Mouse (Mus musculus) right cerebral cortex, adult 2 months (tissue): ENCODE measurements around the gene Baiap3.

Experiments
- DNase-seq, 2 experiments: peaks; one replicate each; pipeline ENCODE4 v3.0.0; 2021 to 2022; ENCODE audit warnings: low spot score in 2 of 2

The Baiap3 gene

DNA sequence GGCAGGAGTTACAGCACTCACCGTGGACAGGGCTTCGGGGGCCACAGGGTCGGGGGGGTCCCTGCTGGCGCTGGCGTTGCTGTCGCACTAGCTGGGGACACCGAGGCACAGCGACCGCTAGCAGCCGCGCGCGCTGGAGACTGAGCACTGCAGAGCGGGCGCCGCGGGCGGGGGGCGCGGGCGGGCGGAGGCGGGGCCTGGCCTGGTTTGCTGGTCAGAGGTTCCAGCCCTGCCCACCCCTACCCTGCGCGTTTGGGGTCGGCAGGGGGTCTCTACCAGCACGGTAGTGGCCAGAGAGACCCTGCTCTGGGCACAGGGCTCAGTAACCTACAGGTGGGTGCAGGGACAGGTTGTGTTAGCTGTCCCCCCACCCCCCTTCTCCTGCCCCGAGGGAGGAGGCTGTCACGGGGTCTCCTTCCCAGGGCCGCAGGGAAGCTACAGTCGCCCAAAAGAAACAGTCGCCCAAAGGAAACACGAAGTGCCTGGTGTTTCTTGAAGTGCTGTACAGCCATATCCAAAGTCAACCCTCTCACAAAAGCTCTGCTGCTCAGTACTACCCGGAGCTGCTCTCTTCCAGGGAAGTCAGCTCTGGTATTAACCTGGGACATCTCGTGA lies at the start of gene Baiap3:
Gene Baiap3 (minus strand): TSS at position 225 of the 615 bp plus-strand sequence.
- DNase-seq: no peak

DNA sequence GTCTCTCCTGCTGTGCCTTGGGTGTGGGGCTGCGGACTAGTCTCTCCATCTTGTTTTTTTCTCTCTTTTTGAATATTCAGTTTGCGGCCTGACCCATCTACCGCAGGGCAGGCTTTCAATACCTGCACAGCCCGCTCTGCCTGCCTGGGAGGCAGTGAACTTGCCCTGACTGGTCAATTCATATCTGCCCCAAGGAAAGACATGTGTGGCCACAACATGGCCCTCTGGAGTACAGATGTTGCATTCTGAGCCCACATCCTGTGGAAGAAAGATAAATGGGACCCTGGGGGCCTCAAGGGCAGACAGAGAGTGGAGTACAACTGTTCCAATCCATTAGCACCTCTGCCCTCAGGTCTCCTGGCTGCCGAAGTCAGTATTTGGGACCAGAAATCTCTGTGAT lies 41.9 kb upstream of the Baiap3 start, which contains the start of gene Prss34:
Gene Prss34 (plus strand): TSS at position 301 of the 400 bp plus-strand sequence.
- no peak for DNase-seq

DNA sequence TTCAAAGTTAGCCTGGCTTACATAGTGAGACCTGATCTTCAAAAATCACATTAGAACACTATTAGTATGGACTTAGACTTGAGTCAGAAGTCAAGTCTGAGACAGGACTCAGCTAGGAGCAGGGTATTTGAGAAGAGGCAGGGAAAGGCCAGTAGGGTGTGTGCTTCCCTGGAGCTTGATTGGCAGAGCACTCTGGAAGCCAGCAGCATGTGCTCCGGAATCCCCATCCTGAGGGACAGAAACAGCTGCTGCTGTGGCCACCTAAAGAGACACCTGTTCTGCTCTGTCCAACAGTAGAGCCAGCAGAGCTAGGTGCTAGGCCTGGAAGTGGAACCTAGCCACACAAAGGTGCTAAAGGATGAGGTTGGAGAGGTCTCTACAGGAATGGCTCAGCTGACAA lies 37.9 kb upstream of the Baiap3 start:
- no peak for DNase-seq

DNA sequence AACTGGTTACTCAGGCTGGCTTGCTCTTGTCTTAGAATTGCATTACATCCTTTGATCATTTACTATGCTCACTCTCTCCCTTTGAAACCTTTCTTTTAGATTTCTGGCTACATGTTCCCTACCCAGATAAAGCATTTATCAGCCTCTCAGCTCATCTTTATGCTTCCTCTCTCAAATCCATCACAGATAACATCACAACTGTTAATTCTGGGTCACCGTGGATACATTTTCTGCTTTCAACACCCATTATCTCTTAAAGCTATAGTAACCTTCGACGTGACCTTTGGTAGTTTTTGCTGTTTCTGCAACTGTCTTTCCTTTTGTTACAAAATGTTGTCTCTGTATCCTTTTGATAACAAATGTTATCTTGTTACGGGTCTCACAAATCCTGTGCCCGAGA lies 37.3 kb upstream of the Baiap3 start:
- DNase-seq: no peak

DNA sequence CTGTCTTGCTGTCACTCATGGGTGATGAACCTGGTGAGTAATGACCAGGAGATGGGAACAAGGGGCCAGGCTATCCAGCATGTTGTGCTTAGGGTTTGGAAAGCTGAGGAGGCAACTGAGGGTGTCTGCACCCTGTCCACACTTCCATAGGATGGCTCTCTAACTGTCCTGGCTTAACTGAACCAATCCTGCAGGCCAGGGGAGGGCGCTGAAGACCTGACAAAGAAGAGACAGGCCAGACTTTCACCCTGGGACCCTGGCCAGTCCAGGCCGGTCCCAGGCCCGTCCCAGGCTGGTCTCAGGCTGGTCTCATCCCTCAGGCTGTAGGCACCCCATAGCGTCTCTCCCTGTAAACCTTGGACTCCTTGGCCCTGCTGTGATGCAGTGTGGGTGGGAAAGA lies 34.2 kb upstream of the Baiap3 start:
- DNase-seq: no peak

DNA sequence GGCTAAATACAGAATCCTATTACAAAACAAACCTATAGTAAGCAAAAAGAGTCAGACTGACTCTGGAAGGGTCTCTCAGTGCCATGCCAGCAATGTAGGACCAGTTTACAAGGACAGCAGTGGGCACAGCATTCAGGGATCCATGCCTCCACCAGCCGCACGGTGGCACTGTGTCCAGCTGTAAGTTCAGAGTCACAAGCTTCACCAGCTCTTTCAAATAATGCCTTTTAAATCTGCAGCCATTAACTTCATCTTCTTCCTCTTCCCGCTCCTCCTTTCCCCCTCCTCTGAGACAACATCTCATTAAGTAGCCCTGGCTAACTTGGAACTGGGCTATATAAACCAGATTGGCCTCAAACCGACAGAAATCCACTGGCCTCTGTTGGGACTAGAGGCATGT lies 32.7 kb upstream of the Baiap3 start:
- peak; percentile 61 to 68 for DNase-seq

DNA sequence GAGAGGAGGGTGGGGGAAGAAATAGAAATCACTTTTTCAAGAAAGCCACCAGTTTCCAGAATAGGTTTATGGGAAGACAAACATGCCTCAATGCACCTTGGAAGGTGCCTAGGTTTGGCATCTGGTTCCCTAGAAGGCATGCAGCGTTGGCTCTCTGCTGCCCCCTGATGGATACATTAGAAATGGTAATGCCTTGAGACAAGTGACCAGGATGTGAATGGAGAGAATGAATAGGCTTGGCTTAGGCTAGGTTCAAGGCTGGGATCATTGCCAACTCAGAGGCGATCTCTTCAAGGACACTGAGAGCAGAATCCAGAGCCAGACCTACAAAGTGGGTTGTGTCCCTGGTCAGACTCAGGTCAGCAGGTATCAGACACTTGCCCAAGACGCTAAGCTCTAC lies 28.9 kb upstream of the Baiap3 start:
- DNase-seq: peak; percentile 54 to 68

DNA sequence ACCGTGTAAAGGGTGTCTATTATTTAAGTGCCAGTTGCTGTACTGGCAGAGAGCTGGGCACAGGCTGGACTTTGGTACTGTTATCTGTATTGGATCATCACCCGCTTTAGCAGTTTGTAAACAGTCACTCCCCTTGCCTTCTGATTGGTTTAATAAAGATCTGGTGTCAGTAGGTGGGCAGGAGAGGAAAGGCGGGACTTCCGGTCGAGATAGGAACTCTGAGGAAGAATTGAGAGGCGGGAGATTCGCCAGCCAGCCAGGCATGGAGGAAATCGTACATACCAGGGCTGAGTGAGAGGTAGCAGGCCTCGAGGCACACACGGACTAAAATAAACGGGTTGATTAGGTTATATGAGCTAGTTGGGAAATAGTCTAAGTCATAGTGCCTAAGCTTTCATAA lies 26.0 kb upstream of the Baiap3 start:
- no peak for DNase-seq

DNA sequence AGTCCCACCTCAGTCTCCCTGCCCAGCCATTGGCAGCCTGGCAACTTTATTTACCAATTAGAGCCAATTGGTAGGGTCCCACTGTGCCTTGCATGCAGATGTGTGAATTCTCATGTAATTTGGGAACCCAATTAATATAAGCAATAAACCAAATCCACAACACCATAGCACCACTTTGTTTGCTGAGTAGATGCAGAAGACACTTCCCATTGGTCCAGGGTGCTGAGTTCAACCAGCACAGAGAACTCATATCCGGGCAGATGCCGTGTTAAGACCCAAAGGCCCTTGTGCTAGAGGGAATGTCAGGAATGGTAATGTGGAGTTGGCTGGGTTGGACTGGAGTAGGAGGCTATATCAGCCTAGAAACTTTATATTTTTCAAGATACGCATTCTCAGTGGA lies 19.7 kb upstream of the Baiap3 start:
- DNase-seq: no peak

DNA sequence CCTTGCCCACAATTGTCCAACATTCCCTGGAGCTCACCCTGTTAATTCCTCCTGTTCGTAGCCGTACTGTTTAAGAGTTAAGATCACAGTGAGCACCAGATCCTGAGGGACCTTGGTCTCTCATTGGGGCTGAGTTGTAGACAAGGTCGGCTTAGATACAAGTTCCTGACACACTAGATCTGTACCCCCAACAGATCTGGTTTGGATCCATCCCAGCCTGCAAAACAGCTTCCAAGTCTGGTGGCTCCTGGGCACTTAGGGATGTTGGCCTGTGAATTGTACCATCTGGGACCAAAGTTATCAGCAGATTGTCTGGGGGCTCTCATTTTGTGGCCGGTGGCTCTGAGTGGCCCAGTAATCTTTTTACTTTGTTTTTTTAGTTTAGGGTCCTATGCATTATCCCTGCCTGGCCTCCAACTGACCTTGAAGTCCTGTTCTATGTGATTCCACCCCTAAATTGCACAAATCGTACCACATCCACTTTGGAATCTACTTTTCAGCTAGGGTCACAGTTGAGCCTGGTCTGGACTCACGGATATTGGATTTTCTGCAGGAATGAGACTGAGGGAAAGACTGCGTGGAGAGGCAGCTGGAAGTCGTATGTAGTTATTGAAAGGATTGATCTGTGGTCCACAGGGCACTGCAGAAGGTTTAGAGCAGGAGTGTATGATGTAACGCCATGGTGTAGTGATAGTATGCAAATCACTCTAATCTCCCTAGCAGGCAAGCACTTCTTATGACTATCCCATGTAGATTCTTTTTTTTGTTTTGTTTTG lies 18.6 kb upstream of the Baiap3 start, which contains the start of gene Ube2i:
Gene Ube2i (minus strand): TSS at position 52 of the 776 bp plus-strand sequence.
- no peak for DNase-seq

DNA sequence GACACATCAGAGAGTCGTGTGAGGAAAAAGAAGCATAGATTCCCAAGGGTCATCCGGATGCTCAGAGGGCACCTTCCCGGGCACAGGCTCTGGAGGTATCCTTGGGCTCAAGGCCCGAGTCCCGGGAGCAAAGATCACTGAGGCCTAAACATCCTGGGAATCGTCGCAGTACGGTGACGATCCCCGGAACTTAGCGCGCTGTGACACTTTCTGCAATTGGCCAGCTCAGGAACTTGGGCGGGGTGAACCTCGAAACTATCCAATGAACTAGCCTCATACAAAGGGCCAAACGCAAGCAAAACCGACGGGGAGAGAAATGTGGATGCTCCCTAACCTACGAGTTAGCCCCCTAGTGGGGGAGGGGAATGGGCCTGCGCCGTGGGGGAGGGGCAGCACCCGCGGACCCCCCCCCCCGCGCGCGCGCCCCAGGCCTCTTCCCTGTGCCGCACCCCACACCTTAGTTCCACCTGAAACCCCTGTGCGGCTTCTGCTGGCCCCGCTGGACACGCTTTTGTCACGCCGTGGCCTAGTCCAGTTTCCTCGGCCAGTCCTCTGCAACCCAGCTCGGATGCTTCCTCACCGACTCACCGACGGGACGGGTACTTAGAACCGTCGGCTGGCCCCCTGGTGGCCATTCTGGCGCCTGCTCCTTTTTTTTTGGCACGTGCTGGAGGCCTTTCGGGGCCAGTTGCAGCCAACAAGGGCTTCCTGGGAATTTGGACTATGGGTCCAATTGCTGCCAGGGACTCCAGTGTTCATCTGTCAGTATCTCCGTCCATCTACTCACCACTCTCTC lies 17.7 kb upstream of the Baiap3 start:
- peak; percentile 98 for DNase-seq

DNA sequence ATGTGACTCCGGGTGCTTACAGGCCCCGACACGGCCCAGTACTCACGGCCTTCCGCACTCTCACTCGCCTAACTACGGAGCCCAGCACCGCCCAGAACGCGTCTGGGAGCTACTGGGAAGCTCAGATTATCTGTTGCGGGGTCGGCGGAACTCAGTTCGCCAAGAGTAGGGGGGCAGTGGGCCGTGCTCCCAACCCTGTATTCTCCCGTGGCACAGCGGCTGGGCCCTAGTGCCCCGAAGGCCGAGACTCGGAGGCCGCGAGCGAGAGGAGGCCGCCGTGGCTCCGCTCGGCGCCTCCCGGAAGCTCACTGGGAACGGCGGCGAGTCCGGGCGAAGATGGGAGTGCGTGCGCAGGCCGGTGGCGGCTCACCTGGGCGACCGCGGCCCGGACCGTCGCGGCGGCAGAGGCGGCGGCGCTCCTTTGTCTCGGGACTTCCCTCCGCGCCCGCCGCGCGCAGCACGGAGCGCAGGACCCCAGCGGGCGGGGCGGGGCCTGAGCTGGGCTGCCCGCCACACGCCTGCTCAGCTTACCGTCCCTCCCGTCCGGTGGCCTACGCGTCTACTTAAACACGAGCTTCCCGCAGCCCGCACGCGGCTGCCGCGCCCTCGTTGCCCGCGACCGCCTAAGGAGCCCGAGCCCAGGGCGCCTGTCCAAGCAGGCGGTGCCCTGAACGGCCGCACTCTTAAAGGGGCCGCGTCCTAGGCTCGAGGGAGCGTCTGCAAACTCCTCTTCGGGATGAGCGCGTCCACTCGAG lies 17.0 kb upstream of the Baiap3 start:
- DNase-seq: peak; percentile 88 to 95

DNA sequence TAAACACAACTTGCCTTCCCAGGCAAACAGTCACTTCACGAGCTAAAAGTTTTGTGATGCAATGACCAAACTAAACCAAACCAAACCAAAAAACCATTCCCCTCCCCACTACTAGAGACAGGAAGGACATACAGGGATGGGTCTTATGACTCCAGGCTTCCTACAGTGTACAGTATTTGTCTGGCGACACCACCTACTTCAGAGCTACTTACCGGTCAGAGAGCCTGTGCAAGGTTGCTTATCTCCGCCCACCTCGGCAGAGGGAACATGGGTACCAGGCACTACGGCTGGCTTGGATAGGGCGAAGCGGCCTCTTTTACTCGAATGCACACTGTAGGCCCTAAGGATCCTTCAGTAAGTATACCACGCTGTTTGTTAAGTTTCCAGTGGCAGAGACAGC lies 16.2 kb upstream of the Baiap3 start:
- DNase-seq: no peak

DNA sequence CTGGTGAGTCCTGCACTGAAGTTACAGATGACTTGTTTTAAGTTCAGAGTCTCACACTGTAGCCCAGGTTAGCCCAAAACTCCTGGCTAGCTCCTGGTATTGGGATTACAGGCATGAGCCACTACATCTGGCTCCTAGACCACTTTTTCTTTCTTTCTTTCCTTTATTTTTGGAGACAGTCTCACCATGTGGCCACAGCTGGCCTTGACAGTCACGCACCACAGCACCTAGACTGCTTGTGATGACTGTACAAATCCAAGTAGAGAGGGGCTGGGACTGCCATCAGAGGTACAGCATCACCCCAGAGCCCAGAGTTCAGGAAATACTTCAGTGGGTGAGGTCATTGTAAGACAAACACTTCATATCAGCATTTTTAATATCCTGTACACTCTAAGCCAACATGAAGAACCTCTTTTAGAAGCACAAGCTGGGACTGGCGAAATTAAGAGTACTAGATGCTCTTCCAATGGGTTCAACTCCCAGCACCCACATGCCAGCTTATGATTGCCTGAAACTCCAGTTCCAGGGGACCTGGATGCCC lies 14.7 kb upstream of the Baiap3 start:
- DNase-seq: no peak

DNA sequence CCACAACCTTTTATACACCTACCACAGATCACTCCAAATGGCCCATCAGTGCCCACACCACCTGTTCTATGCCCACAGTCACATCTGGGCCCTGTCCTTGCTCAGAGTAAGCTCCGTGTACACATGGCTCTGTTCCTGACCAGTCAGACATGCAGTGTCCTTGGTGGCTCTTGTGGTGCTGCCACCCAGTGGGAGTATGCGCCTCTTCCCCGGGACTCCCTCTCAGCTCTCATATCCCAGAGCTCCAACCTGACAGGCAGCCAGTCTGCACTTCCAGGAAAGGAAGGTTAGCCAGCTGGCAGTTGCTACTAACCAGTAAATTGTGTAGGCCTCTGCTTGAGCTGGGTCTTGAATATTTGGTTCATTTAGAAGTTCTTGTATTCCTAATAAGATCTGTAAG lies 8.3 kb upstream of the Baiap3 start:
- peak in 1 of 2 experiments; percentile 40 for DNase-seq

DNA sequence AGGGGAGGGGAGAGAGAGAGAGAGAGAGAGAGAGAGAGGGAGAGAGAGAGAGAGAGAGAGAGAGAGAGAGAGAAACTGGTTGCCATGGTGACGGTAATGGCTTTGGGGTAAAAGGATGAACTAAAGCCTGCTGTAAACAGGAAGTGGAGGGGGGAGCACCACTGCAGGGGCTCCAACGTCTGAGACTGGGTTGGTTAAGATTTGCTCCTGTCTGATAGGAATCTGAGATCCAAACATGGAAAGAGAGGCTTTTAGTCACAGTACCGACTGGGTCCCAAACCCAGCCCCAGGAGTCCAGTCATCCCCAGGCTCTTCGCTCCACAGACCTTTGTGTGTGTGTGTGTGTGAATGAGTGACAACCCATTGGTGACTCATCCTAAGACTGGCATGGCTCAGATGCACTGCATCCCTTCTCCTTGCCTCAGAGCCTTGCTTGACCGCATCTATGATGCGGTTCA lies 1.7 kb upstream of the Baiap3 start:
- no peak for DNase-seq

DNA sequence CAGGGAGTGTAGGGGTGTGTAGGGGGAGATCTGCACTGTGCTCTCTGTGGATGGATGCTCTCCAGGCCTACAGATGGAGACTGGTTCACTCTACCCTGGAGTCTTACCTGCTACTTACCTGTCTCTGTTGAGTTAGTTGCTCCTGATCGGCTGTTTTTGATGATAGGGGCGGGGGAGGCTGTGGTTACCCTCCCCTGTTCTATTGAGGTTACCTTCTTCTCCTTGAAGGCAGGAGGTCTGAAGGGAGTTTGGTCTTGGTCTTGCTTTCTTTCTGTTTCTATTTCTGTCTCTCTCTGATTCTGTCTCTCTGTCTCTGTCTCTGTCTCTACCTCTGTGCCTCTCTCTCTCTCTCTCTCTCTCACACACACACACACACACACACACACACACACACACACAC lies 1.1 kb downstream of the Baiap3 start:
- no peak for DNase-seq

DNA sequence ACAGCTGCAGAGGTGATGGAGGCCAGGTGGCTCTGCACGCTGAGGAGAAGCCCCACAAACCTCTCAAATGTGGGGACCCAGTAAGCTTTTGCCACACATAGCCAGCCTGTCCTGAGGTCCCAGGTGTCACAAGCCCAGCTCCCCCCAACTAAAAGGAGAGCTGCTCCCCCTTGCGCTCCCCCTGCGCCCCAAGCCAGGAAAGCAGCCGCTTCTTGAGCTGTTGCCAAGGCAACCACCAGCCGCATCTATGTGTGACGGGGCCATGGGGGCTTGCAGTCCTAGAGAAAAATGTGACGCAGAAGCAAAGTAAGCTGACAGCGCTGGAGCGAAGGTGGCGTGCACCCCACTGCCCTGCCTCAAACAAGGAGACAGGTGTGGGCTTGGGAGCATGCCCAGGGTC lies 2.4 kb downstream of the Baiap3 start:
- DNase-seq: peak; percentile 45 to 50

DNA sequence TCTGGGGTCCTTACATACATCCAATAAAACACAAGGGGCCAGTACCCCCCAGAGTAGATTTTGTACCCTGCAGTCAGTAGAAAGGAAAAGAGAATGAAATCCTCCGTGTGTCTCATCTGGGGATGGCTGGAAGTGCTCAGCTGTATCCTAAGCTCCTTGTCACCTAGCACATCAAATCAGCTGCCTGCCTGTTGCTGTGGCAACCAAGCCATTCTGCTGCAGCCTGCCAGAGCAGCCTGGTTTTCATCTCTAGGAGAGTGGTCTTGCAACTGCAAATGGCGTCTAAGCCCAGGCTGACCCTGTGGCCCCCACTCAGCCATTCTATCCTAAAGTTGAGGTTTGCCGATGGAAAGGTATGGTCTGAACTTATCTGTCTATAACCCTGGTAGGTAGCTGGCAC lies 3.5 kb downstream of the Baiap3 start:
- DNase-seq: no peak

DNA sequence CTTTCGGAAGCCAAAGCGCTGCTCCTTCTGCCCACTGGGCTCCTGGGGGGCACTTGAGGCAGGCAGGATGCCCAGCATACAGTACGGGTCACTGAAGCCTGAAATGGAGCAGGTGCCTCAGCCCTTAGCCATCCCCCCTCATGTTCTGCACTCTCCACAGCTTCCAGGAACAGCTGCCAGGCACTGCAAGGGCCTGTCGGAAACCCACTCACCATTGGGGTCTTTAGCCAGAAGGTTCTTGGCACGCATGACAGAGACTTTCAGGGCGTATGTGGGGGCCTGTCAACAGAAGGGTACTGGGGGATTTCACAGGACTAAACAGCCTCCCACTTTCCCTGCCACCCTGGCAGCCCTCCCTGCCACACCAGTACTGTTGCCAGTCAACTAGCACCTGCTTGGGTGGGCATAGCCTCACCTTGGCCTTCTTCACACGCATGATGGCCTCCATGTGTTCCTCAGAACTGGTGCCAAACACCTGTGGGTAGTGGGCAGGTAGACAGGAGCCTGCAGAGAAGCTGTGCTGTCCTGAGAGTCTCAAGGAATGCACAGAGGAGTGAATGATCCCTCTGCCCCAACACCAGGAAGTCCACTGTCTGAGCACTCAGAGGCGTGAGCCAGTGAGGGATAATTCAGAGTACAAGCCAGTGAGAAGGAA lies 5.9 kb downstream of the Baiap3 start:
- no peak for DNase-seq
